Mouse (Mus musculus): Measurements from ENCODE around the gene Inpp5f.

DNA sequence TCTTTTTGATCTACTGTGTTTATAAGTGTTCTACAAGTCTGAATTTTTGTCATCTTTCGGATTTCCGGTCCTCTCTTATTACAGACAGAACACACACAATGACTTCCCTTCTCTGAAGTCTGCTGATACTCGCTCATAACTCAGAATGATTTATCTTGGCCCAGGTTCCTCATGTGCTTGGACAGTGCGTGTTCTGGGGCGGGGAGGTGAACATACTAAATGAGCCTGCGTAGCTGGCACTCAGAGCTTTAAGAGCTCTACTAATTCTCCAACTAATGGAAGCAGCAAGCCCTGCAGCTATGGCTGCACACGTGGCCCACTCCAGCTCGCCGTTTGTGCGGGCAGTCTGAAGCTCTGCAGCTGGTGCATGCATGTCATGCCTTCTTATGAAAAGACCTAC is 117.6 kb downstream of the Inpp5f start:
- no peak for TF ChIP-seq POLR2A (IDR thresholded peaks at IDR 0.05; ENCODE audit: insufficient read length, low read depth)
- TF ChIP-seq SRF (IDR thresholded peaks at IDR 0.05; ENCODE audit: control insufficient read depth, insufficient read length, low read depth): no peak
- no peak for TF ChIP-seq MYOG (IDR thresholded peaks at IDR 0.05; ENCODE audit: control insufficient read depth in 1 of 3, insufficient read depth in 1 of 3, insufficient read length in 2 of 3, low read depth in 2 of 3)
- TF ChIP-seq E2F4 (IDR thresholded peaks at IDR 0.05; ENCODE audit: insufficient read depth): no peak
- TF ChIP-seq USF1 (IDR thresholded peaks at IDR 0.05; ENCODE audit: low read depth): no peak
- no peak for TF ChIP-seq TCF12 (IDR thresholded peaks at IDR 0.05; ENCODE audit: insufficient read depth, poor library complexity, severe bottlenecking)
- no peak for TF ChIP-seq POLR2AphosphoS2 (IDR thresholded peaks at IDR 0.05; ENCODE audit: insufficient read length, low read depth)
- TF ChIP-seq MAX (IDR thresholded peaks at IDR 0.05; ENCODE audit: low read depth): no peak

Data from myocyte (in vitro differentiated cells).